Mouse (Mus musculus): ENCODE results near the gene Ggct. TPM values are rescaled to one million over a fixed set of nuclear protein-coding genes. Genes with fewer than 3 reads are reported as not detected.
"Not testable (repeated sequence)": the region's sequence is repeated elsewhere in the genome, so short reads cannot be mapped to it uniquely, and the experiment has no call there.

The Ggct gene
- total RNA-seq, 2 experiments from 2014 or later = 28.2 to 29.4 TPM

DNA sequence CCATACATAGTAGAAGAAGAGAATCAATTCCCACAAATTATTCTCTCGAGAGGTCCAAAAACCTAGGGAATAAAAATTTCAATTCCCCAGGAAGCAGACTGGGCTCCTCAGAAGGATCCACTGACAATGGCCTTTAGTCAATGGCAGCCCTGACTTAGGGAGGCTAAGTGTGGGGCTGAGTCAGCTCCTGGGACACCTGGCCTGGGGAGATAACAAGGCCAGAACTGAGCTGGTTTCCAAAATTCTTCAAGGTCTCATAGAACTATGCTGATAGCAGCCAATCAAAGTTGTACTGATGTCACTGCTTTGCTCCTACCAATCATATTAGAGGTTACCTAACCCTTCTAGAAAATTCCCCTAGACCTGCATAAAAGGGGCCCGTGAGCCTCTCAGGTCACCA, 29.2 kb downstream of the Ggct start:
- DNase-seq (ENCODE audit: extremely low spot score in 1 of 2, low spot score in 2 of 2) = no peak
- intact Hi-C loops (cut with DNase I) = no loop called here

DNA sequence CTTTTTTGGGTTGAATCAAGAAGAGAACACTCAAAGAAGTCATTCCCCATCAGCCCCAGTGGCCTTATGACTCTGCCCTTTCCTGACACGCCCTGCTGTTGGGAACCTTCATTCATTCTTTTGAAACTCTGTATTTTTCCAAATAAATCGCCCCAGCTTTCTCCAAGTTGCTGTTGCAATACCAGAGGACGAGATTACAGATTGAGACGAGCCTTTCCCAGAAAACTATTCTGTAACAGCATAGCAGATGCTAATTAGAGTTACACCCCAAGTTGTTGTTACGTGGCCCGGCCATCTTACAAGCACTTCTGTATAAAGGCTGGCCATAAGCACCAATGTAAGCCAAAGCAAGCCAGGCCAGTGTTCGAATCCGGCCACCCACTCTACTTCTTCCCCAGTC, 35.1 kb downstream of the Ggct start:
- no peak for DNase-seq (ENCODE audit: extremely low spot score in 1 of 2, low spot score in 2 of 2)
- intact Hi-C loops (cut with DNase I) = no loop called here

DNA sequence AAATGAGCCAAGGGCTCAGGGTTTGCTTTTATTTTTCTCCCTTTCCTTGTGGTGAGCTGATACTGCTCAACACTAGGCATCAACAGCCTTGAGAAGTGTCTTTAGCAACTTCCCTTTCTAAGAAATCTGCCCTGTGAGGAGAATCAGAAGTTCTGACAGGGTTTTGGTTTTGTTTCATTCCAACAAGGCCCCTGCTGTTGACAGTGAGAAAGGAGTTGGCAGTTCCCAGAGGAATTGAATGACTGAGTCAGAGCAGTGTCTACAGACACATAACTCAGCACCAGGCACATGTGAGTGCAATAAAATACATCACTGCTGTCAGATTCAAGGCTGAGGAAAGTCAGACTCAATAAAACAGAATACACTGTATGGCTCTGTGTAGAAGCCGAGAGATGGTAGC, 36.3 kb downstream of the Ggct start:
- DNase-seq (ENCODE audit: extremely low spot score in 1 of 2, low spot score in 2 of 2) = no peak
- intact Hi-C loops (cut with DNase I) = no loop called here

DNA sequence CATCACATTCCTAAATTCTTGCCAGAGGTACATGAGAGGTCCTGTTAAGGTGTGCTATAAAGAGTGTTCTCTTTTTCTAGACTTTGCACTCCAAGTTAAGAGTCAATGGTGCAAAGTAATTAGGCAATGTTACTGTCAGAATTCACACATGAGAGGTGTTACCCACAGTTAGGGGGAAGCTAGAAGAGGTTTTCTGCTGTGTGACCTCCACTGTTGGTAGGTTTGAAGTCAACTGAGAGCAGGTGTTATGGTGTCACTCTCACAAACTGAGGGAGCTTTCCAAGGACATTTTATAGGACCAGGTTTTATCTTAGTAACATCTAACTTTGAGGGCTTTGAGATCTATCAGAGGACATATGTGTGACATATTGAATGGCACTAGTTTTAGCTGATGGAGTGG, 36.8 kb downstream of the Ggct start:
- intact Hi-C loops (cut with DNase I) = no loop called here

DNA sequence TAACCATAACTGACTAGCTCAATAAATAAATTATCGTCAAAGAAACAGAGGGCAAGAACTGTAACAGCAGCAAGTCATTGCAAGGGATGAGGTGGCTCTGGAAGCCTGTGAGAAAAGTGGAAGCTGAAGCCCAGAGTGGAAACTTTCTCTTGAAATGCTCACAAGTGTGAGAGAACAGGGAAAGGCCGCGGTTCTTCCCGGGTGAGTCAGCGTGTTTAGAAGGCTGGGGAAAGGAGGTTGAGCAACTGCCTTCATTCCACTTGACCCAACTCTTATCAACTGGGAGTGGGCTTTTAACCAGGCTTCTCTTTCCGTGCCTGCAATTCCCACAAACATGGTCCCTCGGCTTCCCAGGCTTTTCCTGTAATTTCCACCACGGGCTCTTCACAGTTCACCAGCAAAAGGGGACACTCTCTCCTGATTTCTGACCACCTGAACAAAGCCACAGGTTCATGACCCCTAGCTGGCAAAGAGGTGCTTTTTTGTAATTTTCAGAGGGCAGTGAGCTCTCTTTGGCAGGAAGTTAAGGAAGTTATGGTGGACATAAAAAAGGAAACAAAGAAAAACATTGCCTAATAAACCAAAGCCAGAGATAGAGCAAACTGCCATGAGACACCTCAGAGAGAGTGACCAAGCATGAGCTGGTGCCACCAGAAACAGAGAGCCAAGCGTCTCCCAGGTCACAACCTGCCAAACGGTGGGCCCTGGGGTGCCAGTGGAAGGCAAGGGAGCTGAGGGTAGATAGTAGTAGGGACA, 37.9 kb downstream of the Ggct start:
- DNase-seq (ENCODE audit: extremely low spot score in 1 of 2, low spot score in 2 of 2) = no peak
- intact Hi-C loops (cut with DNase I) = no loop called here

More for the DNA sequence above, 36.8 kb downstream of the Ggct start:
- no peak for DNase-seq (ENCODE audit: extremely low spot score in 1 of 2, low spot score in 2 of 2)

DNA sequence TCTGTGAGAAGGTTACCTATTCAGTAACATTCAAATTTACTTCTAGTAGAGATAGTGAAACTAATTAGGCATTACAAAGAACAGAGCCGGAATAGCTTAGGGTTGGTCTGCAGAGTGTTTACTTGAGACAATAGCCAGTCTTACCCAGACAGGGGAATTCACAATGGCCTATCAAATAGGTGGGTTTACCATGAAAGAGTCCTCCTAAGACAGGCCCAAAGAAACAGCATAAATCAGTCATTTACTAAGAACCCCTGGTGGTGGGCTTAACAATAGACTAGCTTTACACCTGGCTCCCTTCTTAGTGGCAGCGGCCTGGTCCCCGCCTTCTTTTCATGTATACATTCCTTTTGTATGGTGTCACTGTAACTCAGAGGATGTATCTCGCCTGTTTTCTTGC, 39.4 kb downstream of the Ggct start:
- DNase-seq (ENCODE audit: extremely low spot score in 1 of 2, low spot score in 2 of 2); intact Hi-C loops (cut with DNase I): not testable (repeated sequence)

DNA sequence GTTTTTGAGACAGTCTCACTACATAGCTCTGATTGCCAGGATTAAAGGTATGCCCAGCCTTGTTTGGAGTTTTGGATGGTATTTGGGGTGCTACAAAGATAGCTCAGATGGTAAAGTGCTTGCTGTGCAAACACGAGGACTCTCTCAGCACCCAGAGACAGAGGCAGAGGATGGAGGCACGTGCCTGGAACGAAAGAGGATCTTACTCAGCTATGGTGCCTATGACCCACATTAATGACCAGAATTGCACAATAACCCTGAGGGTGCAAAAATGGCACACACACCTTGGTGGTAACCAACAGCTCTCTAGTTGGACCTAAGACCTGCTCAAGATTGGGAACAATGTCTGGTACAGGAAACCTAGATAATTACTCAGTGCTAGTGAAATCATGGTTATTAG, 40.2 kb downstream of the Ggct start:
- no peak for DNase-seq (ENCODE audit: extremely low spot score in 1 of 2, low spot score in 2 of 2)
- intact Hi-C loops (cut with DNase I) = no loop called here

DNA sequence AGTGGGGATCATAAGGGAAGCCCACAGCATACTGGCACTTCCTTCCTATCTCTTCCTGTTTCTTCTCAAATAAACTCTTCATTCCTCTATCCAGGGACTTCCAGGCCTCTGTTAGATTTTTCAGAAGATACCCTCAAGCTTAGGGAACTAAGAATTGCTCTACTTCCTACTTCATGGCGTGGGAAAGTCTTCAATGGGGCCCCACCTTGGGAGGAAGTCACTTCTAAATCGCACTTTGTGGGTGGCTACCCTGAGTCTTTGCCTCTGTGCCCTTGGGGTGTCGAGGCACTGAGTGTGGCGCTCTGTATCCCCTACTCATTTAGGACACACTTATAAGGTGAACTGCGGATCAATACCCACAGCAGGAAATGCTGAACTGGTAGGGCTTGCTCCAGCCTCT, 44.1 kb downstream of the Ggct start:
- DNase-seq (ENCODE audit: extremely low spot score in 1 of 2, low spot score in 2 of 2) = no peak
- intact Hi-C loops (cut with DNase I) = no loop called here

DNA sequence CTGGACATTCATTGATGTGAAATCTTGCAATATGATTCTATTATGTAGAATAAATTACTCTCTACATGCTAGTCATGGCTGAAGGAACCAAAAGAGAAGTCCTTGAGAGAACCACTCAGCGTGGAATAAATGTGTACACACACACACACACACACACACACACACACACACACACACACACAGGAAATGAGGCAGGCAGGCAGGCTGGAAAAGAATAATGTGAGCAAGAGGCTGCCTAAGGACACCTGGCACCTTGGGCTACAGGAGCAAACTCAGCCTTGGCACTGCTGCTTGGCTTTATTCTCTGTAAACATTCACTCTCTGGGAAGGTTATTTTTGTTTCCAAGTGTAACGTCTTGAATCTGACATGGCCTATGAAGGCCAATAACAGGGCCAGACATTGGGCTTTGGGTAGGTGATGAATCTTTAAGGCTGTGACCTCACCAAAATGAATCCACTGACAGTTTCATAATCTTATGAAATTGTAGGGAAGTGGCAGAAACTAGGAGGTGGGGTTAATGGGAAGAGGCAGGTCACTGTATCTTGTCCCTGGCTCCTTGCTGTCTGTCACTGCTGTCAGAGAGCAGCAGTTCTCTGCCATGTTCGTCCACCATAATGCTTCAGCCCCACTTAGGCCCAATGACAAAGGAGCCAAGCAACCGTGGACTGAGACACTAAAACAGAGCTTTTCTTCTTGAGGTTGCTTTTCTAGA, 46.4 kb downstream of the Ggct start:
- intact Hi-C loops (cut with DNase I) = no loop called here
- DNase-seq (ENCODE audit: extremely low spot score in 1 of 2, low spot score in 2 of 2) = no peak

DNA sequence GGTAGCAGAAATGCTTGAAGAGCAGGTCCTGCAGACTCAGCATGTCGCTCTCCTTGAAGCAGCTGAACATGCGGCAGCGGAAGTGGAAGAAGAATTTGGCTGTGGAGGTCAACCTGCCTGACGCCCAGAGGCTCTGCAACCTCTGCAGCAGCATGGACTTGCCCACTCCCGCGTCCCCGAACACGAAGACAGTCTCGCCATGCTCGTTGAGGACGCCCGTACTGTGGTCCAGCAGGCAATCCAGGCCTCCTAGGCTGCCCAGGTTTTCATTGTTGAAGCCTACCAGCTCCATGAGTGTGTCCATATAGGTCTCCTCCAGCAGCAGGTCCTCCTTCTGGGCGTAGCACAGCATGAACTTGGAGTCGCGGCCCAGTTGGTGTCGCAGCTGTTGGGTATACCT, 48.2 kb downstream of the Ggct start:
- no peak for DNase-seq (ENCODE audit: extremely low spot score in 1 of 2, low spot score in 2 of 2)
- intact Hi-C loops (cut with DNase I) = no loop called here

DNA sequence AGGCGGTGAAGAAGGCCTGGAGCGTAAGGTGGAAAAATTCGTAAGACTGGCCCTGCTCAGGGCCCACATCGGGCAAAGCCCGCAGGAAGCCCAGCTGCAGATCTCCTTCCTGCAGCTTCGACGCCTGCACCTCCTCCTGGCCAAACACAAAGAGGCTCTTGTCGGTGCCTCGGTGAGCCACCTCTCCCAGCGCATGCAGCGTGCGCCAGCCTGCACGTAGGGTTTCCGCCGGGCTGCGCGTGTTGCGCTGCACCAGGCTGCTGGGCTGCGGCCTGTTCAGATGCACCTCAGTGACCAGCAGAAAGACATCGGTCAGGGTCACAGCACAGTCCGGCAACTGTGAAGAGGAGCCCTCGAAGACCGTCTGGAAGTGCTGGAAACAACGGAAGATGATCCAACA, 49.0 kb downstream of the Ggct start:
- DNase-seq (ENCODE audit: extremely low spot score in 1 of 2, low spot score in 2 of 2) = no peak
- intact Hi-C loops (cut with DNase I) = no loop called here

DNA sequence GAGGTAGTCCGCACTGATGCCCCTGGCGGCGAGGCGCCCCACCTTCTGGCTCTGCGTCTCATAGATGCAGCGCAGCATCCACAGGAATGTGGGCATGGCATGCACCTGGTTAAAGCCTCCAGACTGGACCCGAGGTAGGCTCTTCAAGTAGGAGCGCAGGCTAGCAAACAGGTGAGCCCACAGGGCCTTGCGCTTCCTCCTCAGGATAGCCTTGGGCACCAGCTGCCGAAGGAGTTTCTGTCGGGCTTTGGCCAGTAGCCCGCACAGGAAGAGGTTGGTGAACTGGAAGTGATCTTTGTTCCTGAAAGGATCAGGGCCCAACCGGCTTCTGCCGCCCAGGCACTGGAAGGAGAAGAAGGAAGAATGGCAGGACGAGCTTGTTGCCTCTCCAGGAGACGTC, 49.5 kb downstream of the Ggct start:
- intact Hi-C loops (cut with DNase I) = no loop called here
- no peak for DNase-seq (ENCODE audit: extremely low spot score in 1 of 2, low spot score in 2 of 2)

DNA sequence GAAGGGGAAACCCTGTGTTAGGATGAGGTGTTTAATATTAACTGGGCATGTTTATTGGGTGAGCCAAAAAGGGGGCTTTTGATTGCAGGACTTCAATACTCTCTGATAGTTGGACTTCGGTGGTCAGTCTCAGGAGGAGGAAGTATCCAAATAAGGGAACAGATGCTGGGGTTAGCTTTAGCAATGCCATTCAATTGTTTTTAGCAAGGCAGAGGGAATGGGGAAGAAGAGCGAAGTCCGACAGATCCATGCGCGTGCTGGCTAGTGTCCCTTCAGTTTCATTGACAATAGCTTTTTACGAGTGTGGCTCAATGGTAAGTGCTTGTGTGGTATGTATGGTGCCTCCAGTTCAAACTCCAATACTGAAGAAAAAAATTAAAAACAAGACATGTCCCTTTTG, 51.6 kb downstream of the Ggct start:
- intact Hi-C loops (cut with DNase I) = no loop called here
- no peak for DNase-seq (ENCODE audit: extremely low spot score in 1 of 2, low spot score in 2 of 2)

DNA sequence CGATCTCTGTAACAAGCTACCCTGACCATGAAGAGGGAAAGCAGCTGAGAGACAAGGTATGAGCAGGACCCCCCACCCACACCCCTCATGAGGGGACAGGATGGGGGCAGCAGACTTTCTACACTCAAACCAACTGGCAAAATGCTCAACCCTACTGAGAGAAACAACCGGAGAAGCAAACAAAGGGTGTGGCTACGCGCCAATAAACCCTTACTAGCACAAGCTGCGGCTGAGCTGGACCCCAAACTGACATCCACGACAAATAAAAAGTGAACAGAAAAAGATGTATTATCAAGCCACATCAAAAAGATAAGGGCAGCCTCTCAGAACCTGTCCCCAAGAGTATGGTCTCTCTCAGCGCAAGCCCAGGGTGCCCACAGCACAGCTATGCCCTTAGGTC, 52.6 kb downstream of the Ggct start:
- no peak for DNase-seq (ENCODE audit: extremely low spot score in 1 of 2, low spot score in 2 of 2)
- intact Hi-C loops (cut with DNase I) = no loop called here

DNA sequence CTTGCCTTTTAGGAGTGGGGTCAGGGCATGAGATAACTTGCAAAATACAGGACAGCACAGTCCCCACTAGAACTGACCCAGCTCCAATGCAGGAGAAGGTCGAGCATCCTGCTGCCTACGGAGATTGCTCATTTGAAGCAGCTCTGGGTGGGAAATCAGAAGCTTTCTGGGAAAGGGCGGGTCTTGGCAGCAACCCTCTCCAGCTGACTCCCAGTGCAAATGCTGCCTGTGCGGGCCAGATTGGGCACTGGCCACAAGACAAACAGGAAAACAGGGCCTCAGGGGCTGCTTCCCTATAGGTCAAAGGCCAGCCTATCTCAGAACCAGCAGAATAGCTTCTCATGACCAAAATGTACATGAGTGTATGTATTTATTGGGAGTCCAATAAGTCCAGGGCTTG, 53.1 kb downstream of the Ggct start:
- no peak for DNase-seq (ENCODE audit: extremely low spot score in 1 of 2, low spot score in 2 of 2)
- intact Hi-C loops (cut with DNase I) = no loop called here

DNA sequence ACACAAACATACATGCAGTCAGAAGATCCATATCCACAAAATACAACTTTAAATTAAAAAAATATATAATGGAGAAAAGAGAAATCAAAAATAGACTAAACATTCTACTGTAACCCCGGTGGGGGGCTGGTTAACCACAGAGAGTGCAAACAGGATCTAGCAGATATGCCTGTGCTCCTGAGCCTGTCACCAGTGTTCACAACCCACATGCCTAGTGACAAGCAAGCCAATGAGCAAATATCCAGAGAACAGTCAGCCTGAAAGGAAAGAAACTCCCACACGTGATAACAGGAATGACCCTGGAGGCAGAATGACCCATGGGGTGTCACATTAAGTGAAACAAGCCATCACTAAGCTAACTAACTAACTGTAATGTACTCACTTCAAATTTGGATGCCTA, 56.3 kb downstream of the Ggct start:
- intact Hi-C loops (cut with DNase I) = no loop called here
- no peak for DNase-seq (ENCODE audit: extremely low spot score in 1 of 2, low spot score in 2 of 2)

DNA sequence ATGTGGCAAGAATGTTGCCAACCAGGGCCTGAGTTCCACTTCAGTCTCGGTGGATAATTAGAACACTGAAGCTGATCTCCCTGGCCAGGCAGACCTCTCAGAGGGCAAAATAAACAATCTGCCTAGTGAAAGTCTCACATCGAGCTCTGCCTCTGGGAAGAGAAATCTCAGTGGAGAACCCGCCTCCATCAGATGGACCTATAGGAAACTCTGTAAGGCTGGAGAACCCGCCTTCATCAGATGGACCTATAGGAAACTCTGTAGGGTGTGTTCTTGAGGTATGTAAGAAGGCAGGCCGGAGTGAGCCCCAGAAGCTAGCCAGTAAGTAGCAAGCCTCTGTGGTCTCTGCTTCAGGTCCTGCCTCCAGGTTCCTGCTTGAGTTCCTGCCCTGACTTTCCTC, 57.8 kb downstream of the Ggct start:
- no peak for DNase-seq (ENCODE audit: extremely low spot score in 1 of 2, low spot score in 2 of 2)
- intact Hi-C loops (cut with DNase I) = no loop called here

DNA sequence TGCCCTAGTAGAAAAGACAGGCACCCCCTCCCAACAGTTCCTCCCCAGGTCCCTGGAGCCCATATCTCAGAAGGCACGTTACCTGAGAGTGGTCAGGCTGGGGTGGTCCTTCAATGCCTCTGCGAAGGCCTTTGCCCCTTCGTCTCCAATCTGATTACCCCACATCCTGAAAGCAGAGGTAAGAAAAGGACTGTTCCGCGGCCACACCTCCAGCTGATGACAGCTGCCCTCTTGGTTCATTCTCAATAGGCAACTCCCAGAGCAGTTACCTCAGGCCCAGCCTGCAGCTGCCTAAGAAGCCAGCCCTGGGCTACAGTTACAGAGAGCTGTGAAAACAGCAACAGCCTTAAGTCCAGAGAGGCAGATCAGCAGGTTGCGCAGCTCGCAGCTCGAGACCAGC, 58.4 kb downstream of the Ggct start:
- intact Hi-C loops (cut with DNase I) = no loop called here
- DNase-seq (ENCODE audit: extremely low spot score in 1 of 2, low spot score in 2 of 2) = no peak

DNA sequence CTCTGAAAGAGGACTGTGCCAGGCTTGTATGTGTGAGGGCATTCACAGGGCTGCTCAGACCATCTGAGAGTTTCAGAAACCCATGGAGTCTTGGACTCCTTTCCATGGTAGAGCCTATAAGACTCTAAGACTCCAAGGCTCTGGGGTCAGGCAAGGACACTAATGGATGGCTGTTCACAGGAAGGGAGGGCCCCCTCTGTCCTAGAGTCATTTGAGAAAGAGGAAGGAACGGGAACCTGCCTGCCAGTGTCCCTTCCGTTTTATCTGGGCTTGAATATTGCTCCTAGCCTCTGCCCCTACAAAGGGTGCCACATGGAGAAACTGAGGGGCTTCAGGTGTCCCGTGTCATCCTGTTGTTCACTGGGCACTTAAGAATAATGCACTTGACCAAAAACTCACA, 58.9 kb downstream of the Ggct start:
- no peak for DNase-seq (ENCODE audit: extremely low spot score in 1 of 2, low spot score in 2 of 2)
- intact Hi-C loops (cut with DNase I) = no loop called here

DNA sequence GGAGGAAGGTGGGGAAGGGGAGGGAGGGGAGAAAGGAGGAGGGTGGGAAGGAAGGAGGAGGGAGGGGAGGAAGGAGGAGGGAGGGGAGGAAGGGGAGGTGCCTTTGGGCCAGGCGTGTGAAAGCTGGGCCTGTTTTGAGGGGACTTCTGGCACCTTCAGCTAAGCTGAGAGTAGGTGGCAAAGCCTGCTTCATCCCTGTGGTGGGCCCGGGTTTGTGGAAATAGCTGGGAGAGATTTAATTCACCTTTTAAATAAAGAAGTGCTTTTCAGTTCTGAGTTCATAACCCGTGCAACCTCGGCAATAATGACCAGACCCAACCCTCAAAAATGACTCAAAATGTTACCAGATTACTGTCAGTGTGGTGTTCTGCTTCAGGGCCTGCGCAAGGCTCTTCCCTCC, 59.5 kb downstream of the Ggct start:
- no peak for DNase-seq (ENCODE audit: extremely low spot score in 1 of 2, low spot score in 2 of 2)
- intact Hi-C loops (cut with DNase I) = no loop called here
